Mouse (Mus musculus) olfactory bulb, adult 2 months (tissue): ENCODE results near the gene Atf4.

Source experiments
- CTCF ChIP-seq: fragments of 200-500 bp; IDR thresholded peaks from 2 replicates; pipeline ENCODE4 v1.5.1; 2012; ENCODE audit warnings: low read depth, mild to moderate bottlenecking, low read length, moderate library complexity; ENCODE audit not compliant: insufficient read depth
- POLR2A ChIP-seq: fragments of 200-500 bp; IDR thresholded peaks from 2 replicates; pipeline ENCODE4 v1.6.1; 2012; ENCODE audit warnings: mild to moderate bottlenecking, low read depth, low read length, moderate library complexity; ENCODE audit not compliant: insufficient read depth

GRCm38 (mm10) chr15:80257602-80258239 is 2.7 kb downstream of the Atf4 start:
- no peak for TF ChIP-seq CTCF
- TF ChIP-seq POLR2A, result no peak
